Mouse (Mus musculus): ENCODE measurements at regions not wholly inside any gene's neighbourhood (a gene's known extent, or its start where the extent isn't known, plus 50 kb on each side); places are given as distances from the start of the nearest gene placed in this dataset.

- Histone ChIP-seq H3K27me3 (ENCODE audit: control insufficient read depth, insufficient read depth, low read length) (no peaks in the 10 kb centered on the region), H3K4me1 (ENCODE audit: control insufficient read depth, insufficient read depth, insufficient read length, low read length) (peaks cover 4% of the 10 kb centered on the region; the same call in 1 of the 2 replicates), H3K27ac (ENCODE audit: insufficient read depth, low read depth, low read length) (no peak overlapping the region), H3K4me3 (ENCODE audit: low read depth, low read length) (no peak overlapping the region), H3K36me3 (ENCODE audit: control insufficient read depth, insufficient read depth, low read length) (no peaks in the 10 kb centered on the region)
- TF ChIP-seq POLR2A (IDR thresholded peaks at IDR 0.05; ENCODE audit: low read depth, low read length) (no peak), CTCF (IDR thresholded peaks at IDR 0.05; ENCODE audit: extremely low read depth, insufficient read length, insufficient replicate concordance, low read depth, low read length) (no peak)
- 91% methylated on average over 8 of the region's 8 CpGs for WGBS
These were observed 132.1 kb upstream of the Shb start for GRCm38 (mm10) chr4:45664372-45664771.

- Histone ChIP-seq H3K27me3 (ENCODE audit: control insufficient read depth, insufficient read depth, low read length) (no peaks in the 10 kb centered on the region), H3K4me3 (ENCODE audit: low read depth, low read length) (no peak overlapping the region), H3K4me1 (ENCODE audit: control insufficient read depth, insufficient read depth, insufficient read length, low read length) (peaks cover 6% of the 10 kb centered on the region; the same call in 1 of the 2 replicates), H3K36me3 (ENCODE audit: control insufficient read depth, insufficient read depth, low read length) (no peaks in the 10 kb centered on the region), H3K27ac (ENCODE audit: insufficient read depth, low read depth, low read length) (peak overlapping the region; percentile 13; the same call in 1 of the 2 replicates)
- 22% methylated on average over 5 of the region's 5 CpGs for WGBS
- TF ChIP-seq POLR2A (IDR thresholded peaks at IDR 0.05; ENCODE audit: low read depth, low read length) (no peak), CTCF (IDR thresholded peaks at IDR 0.05; ENCODE audit: extremely low read depth, insufficient read length, insufficient replicate concordance, low read depth, low read length) (no peak)
These were observed 125.2 kb upstream of the Shb start for GRCm38 (mm10) chr4:45657350-45657978.

- Histone ChIP-seq H3K4me3 (ENCODE audit: low read depth, low read length) (no peak overlapping the region), H3K36me3 (ENCODE audit: control insufficient read depth, insufficient read depth, low read length) (no peaks in the 10 kb centered on the region), H3K4me1 (ENCODE audit: control insufficient read depth, insufficient read depth, insufficient read length, low read length) (peaks cover 4% of the 10 kb centered on the region; the same call in 1 of the 2 replicates), H3K27me3 (ENCODE audit: control insufficient read depth, insufficient read depth, low read length) (no peaks in the 10 kb centered on the region), H3K27ac (ENCODE audit: insufficient read depth, low read depth, low read length) (no peak overlapping the region)
- TF ChIP-seq POLR2A (IDR thresholded peaks at IDR 0.05; ENCODE audit: low read depth, low read length) (no peak), CTCF (IDR thresholded peaks at IDR 0.05; ENCODE audit: extremely low read depth, insufficient read length, insufficient replicate concordance, low read depth, low read length) (no peak)
- WGBS = 72% methylated on average over 5 of the region's 5 CpGs
These were observed 123.5 kb upstream of the Shb start for GRCm38 (mm10) chr4:45655780-45656179.

GRCm38 (mm10) chr4:45654804-45655155 lies 122.5 kb upstream of the Shb start:
- Histone ChIP-seq H3K4me1 (ENCODE audit: control insufficient read depth, insufficient read depth, insufficient read length, low read length) (peaks cover 4% of the 10 kb centered on the region; the same call in 1 of the 2 replicates), H3K27me3 (ENCODE audit: control insufficient read depth, insufficient read depth, low read length) (no peaks in the 10 kb centered on the region), H3K36me3 (ENCODE audit: control insufficient read depth, insufficient read depth, low read length) (no peaks in the 10 kb centered on the region), H3K27ac (ENCODE audit: insufficient read depth, low read depth, low read length) (no peak overlapping the region), H3K4me3 (ENCODE audit: low read depth, low read length) (no peak overlapping the region)
- TF ChIP-seq CTCF (IDR thresholded peaks at IDR 0.05; ENCODE audit: extremely low read depth, insufficient read length, insufficient replicate concordance, low read depth, low read length) (no peak), POLR2A (IDR thresholded peaks at IDR 0.05; ENCODE audit: low read depth, low read length) (no peak)
- 65% methylated on average over 4 of the region's 4 CpGs for WGBS

- Histone ChIP-seq H3K27ac (ENCODE audit: insufficient read depth, low read depth, low read length) (no peak overlapping the region), H3K4me1 (ENCODE audit: control insufficient read depth, insufficient read depth, insufficient read length, low read length) (peaks cover 4% of the 10 kb centered on the region; the same call in 1 of the 2 replicates), H3K36me3 (ENCODE audit: control insufficient read depth, insufficient read depth, low read length) (no peaks in the 10 kb centered on the region), H3K27me3 (ENCODE audit: control insufficient read depth, insufficient read depth, low read length) (no peaks in the 10 kb centered on the region), H3K4me3 (ENCODE audit: low read depth, low read length) (no peak overlapping the region)
- WGBS = 64% methylated on average over 14 of the region's 14 CpGs
- TF ChIP-seq CTCF (IDR thresholded peaks at IDR 0.05; ENCODE audit: extremely low read depth, insufficient read length, insufficient replicate concordance, low read depth, low read length) (no peak), POLR2A (IDR thresholded peaks at IDR 0.05; ENCODE audit: low read depth, low read length) (no peak)
These were observed 121.9 kb upstream of the Shb start for GRCm38 (mm10) chr4:45654019-45654803.

GRCm38 (mm10) chr4:45648884-45649577 lies 116.8 kb upstream of the Shb start:
- Histone ChIP-seq H3K27me3 (ENCODE audit: control insufficient read depth, insufficient read depth, low read length) (no peaks in the 10 kb centered on the region), H3K27ac (ENCODE audit: insufficient read depth, low read depth, low read length) (no peak overlapping the region), H3K4me1 (ENCODE audit: control insufficient read depth, insufficient read depth, insufficient read length, low read length) (0 out of 2 replicates have a peak, but pooled peaks cover 2% of the 10 kb centered on the region), H3K36me3 (ENCODE audit: control insufficient read depth, insufficient read depth, low read length) (no peaks in the 10 kb centered on the region), H3K4me3 (ENCODE audit: low read depth, low read length) (no peak overlapping the region)
- 69% methylated on average over 9 of the region's 9 CpGs for WGBS
- TF ChIP-seq POLR2A (IDR thresholded peaks at IDR 0.05; ENCODE audit: low read depth, low read length) (no peak), CTCF (IDR thresholded peaks at IDR 0.05; ENCODE audit: extremely low read depth, insufficient read length, insufficient replicate concordance, low read depth, low read length) (no peak)

GRCm38 (mm10) chr4:45647514-45647913 lies 115.2 kb upstream of the Shb start:
- H3K27me3 ChIP-seq (ENCODE audit: control insufficient read depth, insufficient read depth, low read length) = no peaks in the 10 kb centered on the region
- H3K36me3 ChIP-seq (ENCODE audit: control insufficient read depth, insufficient read depth, low read length) = no peaks in the 10 kb centered on the region
- TF ChIP-seq POLR2A (IDR thresholded peaks at IDR 0.05; ENCODE audit: low read depth, low read length) = no peak
- no peak for TF ChIP-seq CTCF (IDR thresholded peaks at IDR 0.05; ENCODE audit: extremely low read depth, insufficient read length, insufficient replicate concordance, low read depth, low read length)
- WGBS = 72% methylated on average over 3 of the region's 3 CpGs
- H3K27ac ChIP-seq (ENCODE audit: insufficient read depth, low read depth, low read length) = no peak overlapping the region
- 0 out of 2 replicates have a peak, but pooled peaks cover 2% of the 10 kb centered on the region for H3K4me1 ChIP-seq (ENCODE audit: control insufficient read depth, insufficient read depth, insufficient read length, low read length)
- no peak overlapping the region for H3K4me3 ChIP-seq (ENCODE audit: low read depth, low read length)
